Mouse (Mus musculus) ES-Bruce4 (cell line): ENCODE data around the gene Prkn. TPM values are rescaled to one million over a fixed set of nuclear protein-coding genes. Genes with fewer than 3 reads are reported as not detected.

Source experiments
- H3K27ac ChIP-seq: 2 replicates; pipeline ENCODE4 v1.5.1; 2012; ENCODE audit warnings: low read length, inconsistent platforms; ENCODE audit not compliant: insufficient read depth
- H3K27me3 ChIP-seq: 2 replicates; pipeline ENCODE4 v1.6.1; 2012; ENCODE audit warnings: mild to moderate bottlenecking, low read length, inconsistent platforms; ENCODE audit not compliant: control insufficient read depth, poor library complexity, insufficient read depth, severe bottlenecking
- H3K36me3 ChIP-seq: 2 replicates; pipeline ENCODE4 v1.6.1; 2012; ENCODE audit warnings: inconsistent platforms, mild to moderate bottlenecking, low read length, moderate library complexity; ENCODE audit not compliant: control insufficient read depth, poor library complexity, insufficient read depth, severe bottlenecking
- H3K4me1 ChIP-seq: one replicate; pipeline ENCODE4 v1.8.1; 2011; ENCODE audit warnings: low read length; ENCODE audit not compliant: control insufficient read depth, insufficient read depth
- H3K4me3 ChIP-seq: 2 replicates; pipeline ENCODE4 v1.5.1; 2011; ENCODE audit warnings: low read depth, mild to moderate bottlenecking, low read length
- H3K9ac ChIP-seq: 2 replicates; pipeline ENCODE4 v1.6.1; 2012; ENCODE audit warnings: low read depth, mild to moderate bottlenecking, inconsistent platforms; ENCODE audit not compliant: poor library complexity, severe bottlenecking
- H3K9me3 ChIP-seq: replicated peaks from 2 replicates; pipeline ENCODE4 v1.6.1; 2012; ENCODE audit warnings: mild to moderate bottlenecking, low read length, inconsistent platforms; ENCODE audit not compliant: control insufficient read depth, poor library complexity, insufficient read depth, severe bottlenecking
- CTCF ChIP-seq: IDR thresholded peaks from one replicate; pipeline ENCODE4 v1.8.1; 2011; ENCODE audit warnings: low read depth, low read length
- EP300 ChIP-seq: IDR thresholded peaks from 2 replicates; pipeline ENCODE4 v1.6.1; 2011; ENCODE audit warnings: low read depth, low read length; ENCODE audit not compliant: insufficient read depth
- POLR2A ChIP-seq: IDR thresholded peaks from one replicate; pipeline ENCODE4 v1.8.1; 2011; ENCODE audit warnings: low read length; ENCODE audit not compliant: insufficient read depth
- polyA plus RNA-seq: library from polyadenylated mRNA; stranded (reverse); fragments of >200 nt; gene quantifications from 2 replicates; pipeline ENCODE4 v1.2.4, GENCODE M21; 2011; ENCODE audit warnings: low read depth; ENCODE audit not compliant: missing spikeins, insufficient read depth, insufficient read length

The Prkn gene
- polyA plus RNA-seq, 1 experiment = 1.5 TPM

DNA sequence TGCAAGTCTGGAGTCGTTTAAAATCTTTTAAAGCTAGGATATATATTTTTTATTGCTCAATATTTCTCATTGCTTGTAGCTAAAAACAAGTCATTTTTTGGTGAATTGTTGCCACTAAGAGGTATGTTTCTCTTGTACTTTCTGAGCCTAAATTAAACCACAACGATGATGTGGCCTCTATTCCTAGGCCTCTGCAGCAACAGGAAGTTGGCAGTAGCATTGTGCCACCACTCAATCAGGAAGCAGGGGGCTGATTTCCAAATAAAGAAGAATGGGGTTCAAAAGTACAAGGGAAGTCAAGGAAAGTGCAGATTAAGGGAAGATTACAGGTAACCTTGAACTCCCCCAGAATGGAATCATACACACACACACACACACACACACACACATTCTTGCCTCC lies 642.8 kb downstream of the Prkn start:
- H3K4me3 ChIP-seq = no peak overlapping the region
- TF ChIP-seq POLR2A (no peak), EP300 (no peak), CTCF (no peak)
- no peaks in the 10 kb centered on the region for H3K9me3 ChIP-seq

GRCm38 (mm10) chr17:11490051-11490450 lies 649.9 kb downstream of the Prkn start:
- no peak for TF ChIP-seq POLR2A
- TF ChIP-seq EP300 = no peak
- TF ChIP-seq CTCF = no peak
- Histone ChIP-seq H3K9me3 (no peaks in the 10 kb centered on the region), H3K4me1 (peaks cover 2% of the 10 kb centered on the region), H3K27me3 (no peaks in the 10 kb centered on the region), H3K36me3 (no peaks in the 10 kb centered on the region), H3K27ac (no peak overlapping the region), H3K9ac (no peak overlapping the region), H3K4me3 (no peak overlapping the region)

More for the DNA sequence above, 642.8 kb downstream of the Prkn start:
- Histone ChIP-seq H3K9ac (no peak overlapping the region), H3K36me3 (no peaks in the 10 kb centered on the region), H3K27me3 (no peaks in the 10 kb centered on the region), H3K4me1 (peaks cover 2% of the 10 kb centered on the region), H3K27ac (no peak overlapping the region)

- Histone ChIP-seq H3K36me3 (no peaks in the 10 kb centered on the region), H3K9ac (no peak overlapping the region), H3K27me3 (no peaks in the 10 kb centered on the region), H3K27ac (no peak overlapping the region), H3K4me3 (no peak overlapping the region), H3K9me3 (no peaks in the 10 kb centered on the region; the same call in 1 of the 2 replicates), H3K4me1 (no peaks in the 10 kb centered on the region)
- TF ChIP-seq CTCF (no peak), EP300 (no peak), POLR2A (no peak)
Measured at GRCm38 (mm10) chr17:11502556-11502955, 662.4 kb downstream of the Prkn start.

- no peaks in the 10 kb centered on the region for H3K27me3 ChIP-seq
- TF ChIP-seq CTCF (no peak), EP300 (no peak), POLR2A (no peak)
- no peaks in the 10 kb centered on the region for H3K36me3 ChIP-seq
- H3K4me1 ChIP-seq = no peaks in the 10 kb centered on the region
- no peak overlapping the region for H3K27ac ChIP-seq
- no peak overlapping the region for H3K9ac ChIP-seq
- no peak overlapping the region for H3K4me3 ChIP-seq
- H3K9me3 ChIP-seq = no peaks in the 10 kb centered on the region; the same call in 1 of the 2 replicates
Measured at GRCm38 (mm10) chr17:11504496-11504895, 664.3 kb downstream of the Prkn start.

GRCm38 (mm10) chr17:11507082-11507481 lies 666.9 kb downstream of the Prkn start:
- no peak overlapping the region for H3K4me3 ChIP-seq
- H3K9me3 ChIP-seq = no peaks in the 10 kb centered on the region; the same call in 1 of the 2 replicates
- no peaks in the 10 kb centered on the region for H3K36me3 ChIP-seq
- H3K9ac ChIP-seq = no peak overlapping the region
- no peak overlapping the region for H3K27ac ChIP-seq
- H3K4me1 ChIP-seq = no peaks in the 10 kb centered on the region
- TF ChIP-seq POLR2A (no peak), CTCF (no peak), EP300 (no peak)
- no peaks in the 10 kb centered on the region for H3K27me3 ChIP-seq

DNA sequence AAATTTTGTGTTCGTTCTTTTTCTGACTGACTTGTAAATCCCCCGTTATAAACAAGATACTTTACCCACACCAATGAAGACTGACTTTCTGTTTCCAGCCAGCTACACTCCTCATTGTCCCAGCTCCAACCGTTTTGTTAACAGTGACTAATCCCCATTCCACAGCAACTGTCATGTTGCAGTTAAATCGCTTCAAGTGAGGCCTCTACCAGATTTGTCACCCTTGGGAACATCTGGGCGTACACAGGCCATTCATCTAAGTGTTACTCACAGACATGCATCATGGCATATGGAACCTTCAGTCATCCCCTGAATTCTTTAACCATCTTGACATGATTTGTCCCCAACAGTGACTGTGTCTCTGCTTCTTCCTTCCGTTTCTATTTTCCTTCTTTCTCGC lies 669.9 kb downstream of the Prkn start:
- peaks cover 3% of the 10 kb centered on the region for H3K4me1 ChIP-seq
- H3K9ac ChIP-seq = no peak overlapping the region
- TF ChIP-seq EP300 (no peak), CTCF (no peak), POLR2A (no peak)
- no peak overlapping the region for H3K4me3 ChIP-seq
- no peaks in the 10 kb centered on the region for H3K27me3 ChIP-seq
- H3K9me3 ChIP-seq = no peaks in the 10 kb centered on the region
- no peaks in the 10 kb centered on the region for H3K36me3 ChIP-seq
- H3K27ac ChIP-seq = no peak overlapping the region
